Mouse (Mus musculus): Measurements from ENCODE around the gene Lad1. TPM values are rescaled to one million over a fixed set of nuclear protein-coding genes. Genes with fewer than 3 reads are reported as not detected.

The Lad1 gene
- polyA plus RNA-seq, 1 experiment from 2014 or later: 1.3 TPM

DNA sequence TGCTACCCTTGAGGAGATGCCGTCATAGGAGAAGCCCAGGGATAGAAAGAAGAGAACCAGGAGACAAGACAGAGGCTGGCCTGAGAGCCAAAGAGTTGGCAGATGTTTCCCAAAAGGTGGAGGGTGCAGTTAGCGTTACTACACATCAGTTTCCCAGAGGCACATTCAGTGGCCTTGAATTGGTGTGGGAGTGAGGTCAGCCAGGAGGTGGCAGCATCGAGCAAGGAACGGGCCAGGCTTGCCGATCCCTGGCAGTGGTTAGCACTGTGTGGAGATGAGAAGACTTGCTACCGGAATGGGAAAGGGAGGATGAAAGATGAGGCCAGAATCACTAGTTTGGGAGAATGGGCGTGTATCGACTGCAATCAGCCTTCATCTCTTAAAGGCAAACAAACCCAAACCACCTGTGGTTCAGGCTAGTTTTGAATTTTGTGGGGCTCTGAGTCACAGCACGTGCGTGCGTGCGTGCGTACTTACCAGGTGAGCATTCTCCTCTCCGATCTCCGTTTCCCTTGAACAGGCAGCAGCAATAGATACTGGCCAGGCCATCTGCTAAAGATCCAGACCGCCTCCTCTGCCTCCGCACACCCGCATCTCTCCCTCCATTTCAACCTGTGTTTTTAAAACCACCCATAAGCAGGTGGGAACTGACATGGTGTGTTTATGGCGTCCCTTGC is 47.3 kb downstream of the Lad1 start:
- Histone ChIP-seq H3K36me3 (ENCODE audit: control insufficient read depth, insufficient read depth, low read length) (no peaks in the 10 kb centered on the region), H3K27ac (ENCODE audit: low read depth, low read length) (no peak overlapping the region), H3K4me2 (replicated peaks; ENCODE audit: low read depth, low read length) (no peak overlapping the region), H3K9me3 (ENCODE audit: control insufficient read depth, low read length) (no peaks in the 10 kb centered on the region), H3K4me1 (replicated peaks; ENCODE audit: control insufficient read depth, insufficient read depth, low read length) (no peaks in the 10 kb centered on the region), H3K9ac (ENCODE audit: low read depth, low read length) (no peak overlapping the region), H3K27me3 (ENCODE audit: control insufficient read depth, insufficient read depth, low read length) (no peaks in the 10 kb centered on the region), H3K4me3 (ENCODE audit: low read depth, low read length) (no peak overlapping the region)
- peak; percentile 90 for DNase-seq (ENCODE audit: low spot score)
- WGBS: 51% methylated on average over 19 of the region's 19 CpGs
- ATAC-seq (ENCODE audit: low FRiP score): peak; percentile 67; the same call in 1 of the 2 replicates

DNA sequence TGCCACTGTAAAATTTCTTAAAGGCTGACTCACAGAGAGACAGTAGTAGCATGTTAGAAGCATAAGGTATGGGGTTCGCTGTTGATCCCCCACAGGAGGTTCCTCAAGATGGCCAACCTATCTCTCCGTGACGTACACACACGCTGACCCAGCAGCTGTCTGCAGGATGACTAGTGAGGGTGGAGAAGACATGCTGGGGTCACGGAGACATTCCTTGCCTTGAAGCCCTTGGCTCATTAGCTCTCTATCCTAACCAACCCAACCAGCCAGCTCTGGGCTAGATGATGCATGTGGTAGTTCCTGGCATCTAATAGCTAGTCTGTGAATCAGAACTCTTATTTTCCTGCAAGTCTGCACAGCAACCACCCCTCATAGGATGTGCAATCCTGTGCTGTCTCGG is 50.2 kb downstream of the Lad1 start:
- H3K27me3 ChIP-seq (ENCODE audit: control insufficient read depth, insufficient read depth, low read length): no peaks in the 10 kb centered on the region
- no peaks in the 10 kb centered on the region for H3K4me1 ChIP-seq (replicated peaks; ENCODE audit: control insufficient read depth, insufficient read depth, low read length)
- H3K4me3 ChIP-seq (ENCODE audit: low read depth, low read length): no peak overlapping the region
- H3K4me2 ChIP-seq (replicated peaks; ENCODE audit: low read depth, low read length): no peak overlapping the region
- ATAC-seq (ENCODE audit: low FRiP score) (no peak), DNase-seq (ENCODE audit: low spot score) (no peak)
- 89% methylated on average over 6 of the region's 6 CpGs for WGBS
- no peak overlapping the region for H3K9ac ChIP-seq (ENCODE audit: low read depth, low read length)
- no peak overlapping the region for H3K27ac ChIP-seq (ENCODE audit: low read depth, low read length)
- H3K36me3 ChIP-seq (ENCODE audit: control insufficient read depth, insufficient read depth, low read length): no peaks in the 10 kb centered on the region
- H3K9me3 ChIP-seq (ENCODE audit: control insufficient read depth, low read length): no peaks in the 10 kb centered on the region

DNA sequence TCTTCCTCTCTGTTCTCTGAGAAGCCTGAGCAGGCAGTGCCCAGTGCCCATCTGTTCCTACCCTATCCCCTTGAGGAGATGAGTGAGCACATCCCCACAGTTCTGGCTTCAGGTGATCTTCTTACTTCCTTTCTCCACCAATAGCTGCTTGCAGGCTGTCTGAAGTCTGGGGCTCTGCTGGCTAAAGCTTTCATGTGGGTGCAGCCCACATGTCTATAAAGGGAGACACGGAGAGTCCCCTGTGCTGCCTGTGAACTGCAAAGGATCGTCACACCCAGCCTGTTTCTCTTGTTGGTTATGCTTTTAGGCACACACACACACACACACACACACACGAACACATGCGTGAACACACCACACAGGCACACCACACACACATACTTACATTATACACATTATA is 54.6 kb downstream of the Lad1 start:
- no peak for ATAC-seq (ENCODE audit: low FRiP score)
- no peak overlapping the region for H3K9ac ChIP-seq (ENCODE audit: low read depth, low read length)
- no peak overlapping the region for H3K27ac ChIP-seq (ENCODE audit: low read depth, low read length)
- no peaks in the 10 kb centered on the region for H3K36me3 ChIP-seq (ENCODE audit: control insufficient read depth, insufficient read depth, low read length)
- 91% methylated on average over 4 of the region's 4 CpGs for WGBS
- H3K4me3 ChIP-seq (ENCODE audit: low read depth, low read length): no peak overlapping the region
- DNase-seq (ENCODE audit: low spot score): no peak
- no peaks in the 10 kb centered on the region for H3K9me3 ChIP-seq (ENCODE audit: control insufficient read depth, low read length)
- H3K4me1 ChIP-seq (replicated peaks; ENCODE audit: control insufficient read depth, insufficient read depth, low read length): no peaks in the 10 kb centered on the region
- no peak overlapping the region for H3K4me2 ChIP-seq (replicated peaks; ENCODE audit: low read depth, low read length)
- no peaks in the 10 kb centered on the region for H3K27me3 ChIP-seq (ENCODE audit: control insufficient read depth, insufficient read depth, low read length)

DNA sequence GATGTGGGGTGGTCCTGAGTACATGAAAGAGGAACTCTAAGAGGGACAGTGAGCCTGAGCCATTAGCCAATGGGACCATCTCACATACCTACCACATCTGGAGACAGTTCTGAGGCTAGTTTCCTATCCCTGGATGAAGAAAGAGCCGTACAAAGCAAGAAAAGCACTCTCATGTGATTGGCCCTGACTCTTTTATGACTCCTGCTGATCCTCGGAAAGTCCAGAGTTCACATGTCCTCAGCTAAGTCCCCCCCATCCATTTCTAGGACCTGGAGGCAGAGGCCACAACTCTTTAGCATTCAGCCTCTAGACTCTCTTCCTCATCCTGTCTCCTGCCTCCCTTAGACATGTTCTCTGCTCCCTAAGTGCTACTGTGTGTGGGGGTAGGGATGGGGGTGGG is 58.9 kb downstream of the Lad1 start:
- WGBS: 76% methylated on average over 2 of the region's 2 CpGs
- ATAC-seq (ENCODE audit: low FRiP score): no peak
- no peaks in the 10 kb centered on the region for H3K27me3 ChIP-seq (ENCODE audit: control insufficient read depth, insufficient read depth, low read length)

DNA sequence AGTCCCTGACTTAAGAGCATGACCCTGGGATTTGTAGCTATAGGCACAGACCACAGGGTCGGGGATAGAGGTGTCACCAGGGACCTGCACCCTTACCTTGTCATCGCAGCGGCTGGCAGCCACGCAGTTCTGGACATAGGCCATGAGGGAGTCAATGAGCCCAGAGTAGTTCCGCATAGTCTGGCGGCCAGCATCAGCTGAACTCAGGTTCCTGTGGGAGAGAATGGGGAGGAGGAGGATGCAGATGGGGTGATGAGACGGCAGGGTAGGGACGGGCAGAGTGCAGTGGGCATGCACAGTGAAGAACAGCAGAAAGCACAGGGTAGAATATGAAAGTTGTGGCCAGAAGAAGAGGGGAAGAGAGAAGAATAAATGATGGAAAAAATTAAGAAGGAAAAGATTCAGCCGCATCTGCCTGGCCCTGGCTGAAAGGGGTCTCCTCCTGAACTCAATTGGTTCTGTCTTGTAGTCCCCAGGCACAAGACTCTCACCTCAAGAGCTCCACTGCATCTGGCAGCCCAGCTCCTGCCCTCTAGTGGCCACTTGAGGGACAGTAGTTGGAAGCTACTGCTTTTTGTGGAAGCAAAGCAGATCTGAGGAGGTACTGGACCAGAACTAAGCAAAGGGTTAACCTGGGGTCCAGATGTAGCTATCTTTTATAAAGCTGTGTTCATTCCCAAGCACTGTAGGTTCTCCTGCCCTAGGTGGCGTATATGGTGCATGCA is 64.1 kb downstream of the Lad1 start:
- Histone ChIP-seq H3K36me3 (ENCODE audit: control insufficient read depth, insufficient read depth, low read length) (no peaks in the 10 kb centered on the region), H3K4me1 (replicated peaks; ENCODE audit: control insufficient read depth, insufficient read depth, low read length) (no peaks in the 10 kb centered on the region), H3K27me3 (ENCODE audit: control insufficient read depth, insufficient read depth, low read length) (no peaks in the 10 kb centered on the region), H3K27ac (ENCODE audit: low read depth, low read length) (no peak overlapping the region), H3K4me3 (ENCODE audit: low read depth, low read length) (no peak overlapping the region), H3K9ac (ENCODE audit: low read depth, low read length) (no peak overlapping the region), H3K9me3 (ENCODE audit: control insufficient read depth, low read length) (no peaks in the 10 kb centered on the region), H3K4me2 (replicated peaks; ENCODE audit: low read depth, low read length) (no peak overlapping the region)
- ATAC-seq (ENCODE audit: low FRiP score) (no peak), DNase-seq (ENCODE audit: low spot score) (peak; percentile 71)
- 72% methylated on average over 10 of the region's 10 CpGs for WGBS

More for the DNA sequence above, 58.9 kb downstream of the Lad1 start:
- Histone ChIP-seq H3K27ac (ENCODE audit: low read depth, low read length) (no peak overlapping the region), H3K4me1 (replicated peaks; ENCODE audit: control insufficient read depth, insufficient read depth, low read length) (no peaks in the 10 kb centered on the region), H3K9me3 (ENCODE audit: control insufficient read depth, low read length) (no peaks in the 10 kb centered on the region), H3K4me2 (replicated peaks; ENCODE audit: low read depth, low read length) (no peak overlapping the region), H3K9ac (ENCODE audit: low read depth, low read length) (no peak overlapping the region), H3K4me3 (ENCODE audit: low read depth, low read length) (no peak overlapping the region), H3K36me3 (ENCODE audit: control insufficient read depth, insufficient read depth, low read length) (no peaks in the 10 kb centered on the region)
- DNase-seq (ENCODE audit: low spot score): no peak

Other genes starting within 250 kb of the Lad1 start
- 16.9 and 21.0 TPM in 2 replicates for gene Nav1, start 211.3 kb upstream of the Lad1 start, polyA plus RNA-seq (2014; fragmentation: Nextera tagmentation; extraction: Ambion mirVana)
- 42.2 and 42.8 TPM in 2 replicates for gene Csrp1, start 98.5 kb upstream of the Lad1 start, polyA plus RNA-seq (2014; fragmentation: Nextera tagmentation; extraction: Ambion mirVana)
- 18.2 and 18.6 TPM in 2 replicates for gene Phlda3, start 52.5 kb upstream of the Lad1 start, polyA plus RNA-seq (2014; fragmentation: Nextera tagmentation; extraction: Ambion mirVana)
- gene Tnni1, start 39.2 kb upstream of the Lad1 start, polyA plus RNA-seq (2014; fragmentation: Nextera tagmentation; extraction: Ambion mirVana): 6.0 and 11.3 TPM in 2 replicates
- gene Tnnt2, start 17.8 kb downstream of the Lad1 start, polyA plus RNA-seq (2014; fragmentation: Nextera tagmentation; extraction: Ambion mirVana): 2.0 and 3.3 TPM in 2 replicates
- gene Pkp1, start 100.6 kb downstream of the Lad1 start, polyA plus RNA-seq (2014; fragmentation: Nextera tagmentation; extraction: Ambion mirVana): 0.08 and 0.22 TPM in 2 replicates
- gene Igfn1, start 187.7 kb downstream of the Lad1 start, polyA plus RNA-seq (2014; fragmentation: Nextera tagmentation; extraction: Ambion mirVana): not detected in 2 replicates
- 60.8 and 84.0 TPM in 2 replicates for gene Tmem9, start 189.6 kb downstream of the Lad1 start, polyA plus RNA-seq (2014; fragmentation: Nextera tagmentation; extraction: Ambion mirVana)
- gene Ascl5, start 232.2 kb downstream of the Lad1 start, polyA plus RNA-seq (2014; fragmentation: Nextera tagmentation; extraction: Ambion mirVana): not detected in 2 replicates
- gene Cacna1s, start 234.2 kb downstream of the Lad1 start, polyA plus RNA-seq (2014; fragmentation: Nextera tagmentation; extraction: Ambion mirVana): 0.20 and 0.43 TPM in 2 replicates

All from hindbrain, embryonic 11.5 days (tissue).